Mouse (Mus musculus): Measurements from ENCODE around the gene Pkd1l1.
A peak's percentile ranks its signal among the peaks of the same experiment; 100 is the strongest.

Pkd1l1 gene

GRCm38 (mm10) chr11:8936431-8937110 lies 36.5 kb downstream of the Pkd1l1 start:
- DNase-seq (ENCODE audit: low read depth) = no peak

- DNase-seq (ENCODE audit: low read depth) = no peak
Measured at GRCm38 (mm10) chr11:8916081-8916671, 56.9 kb downstream of the Pkd1l1 start.

DNA sequence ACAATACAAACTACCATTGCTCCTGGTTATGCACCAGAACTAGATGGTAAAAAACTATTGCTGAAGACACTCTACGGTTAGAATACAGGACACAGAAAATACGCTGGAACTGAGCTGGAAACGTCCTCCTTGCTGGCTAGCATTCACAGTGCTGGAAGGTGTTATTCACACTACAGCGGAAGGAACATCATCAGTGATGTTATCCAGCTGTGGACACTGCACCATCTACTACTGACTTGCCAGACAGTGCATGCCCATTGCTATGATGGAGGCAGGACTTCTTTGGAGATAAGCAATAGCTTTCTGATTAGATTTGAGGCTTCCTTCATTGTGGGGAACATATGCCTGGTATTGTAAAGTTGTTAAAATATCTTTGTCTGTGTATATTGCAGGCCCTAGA lies 90.3 kb downstream of the Pkd1l1 start:
- no peak for DNase-seq (ENCODE audit: low read depth)

- no peak for DNase-seq (ENCODE audit: low read depth)
Measured at GRCm38 (mm10) chr11:8881521-8881920, 91.5 kb downstream of the Pkd1l1 start.

GRCm38 (mm10) chr11:8870115-8870514 lies 103.0 kb downstream of the Pkd1l1 start:
- no peak for DNase-seq (ENCODE audit: low read depth)

DNA sequence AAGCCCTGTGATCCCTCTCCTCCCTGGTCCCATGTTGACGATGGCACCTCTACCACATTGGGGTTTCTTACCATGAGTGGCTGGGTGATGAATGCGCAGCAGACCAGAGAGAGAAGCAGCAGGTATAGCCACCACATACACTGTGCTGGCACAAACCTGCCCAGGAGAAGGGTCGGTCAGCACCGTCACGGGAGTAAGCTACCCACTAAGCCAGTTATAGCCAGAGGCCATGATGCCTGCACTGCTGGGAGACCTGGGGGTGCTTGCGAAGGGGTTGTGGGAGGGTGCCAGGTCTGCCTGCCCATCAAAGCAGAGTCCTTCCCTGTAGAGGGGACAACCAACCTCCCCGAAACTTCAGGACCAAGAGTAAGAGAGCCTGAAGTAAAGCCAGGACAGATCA lies 107.0 kb downstream of the Pkd1l1 start:
- no peak for DNase-seq (ENCODE audit: low read depth)

DNA sequence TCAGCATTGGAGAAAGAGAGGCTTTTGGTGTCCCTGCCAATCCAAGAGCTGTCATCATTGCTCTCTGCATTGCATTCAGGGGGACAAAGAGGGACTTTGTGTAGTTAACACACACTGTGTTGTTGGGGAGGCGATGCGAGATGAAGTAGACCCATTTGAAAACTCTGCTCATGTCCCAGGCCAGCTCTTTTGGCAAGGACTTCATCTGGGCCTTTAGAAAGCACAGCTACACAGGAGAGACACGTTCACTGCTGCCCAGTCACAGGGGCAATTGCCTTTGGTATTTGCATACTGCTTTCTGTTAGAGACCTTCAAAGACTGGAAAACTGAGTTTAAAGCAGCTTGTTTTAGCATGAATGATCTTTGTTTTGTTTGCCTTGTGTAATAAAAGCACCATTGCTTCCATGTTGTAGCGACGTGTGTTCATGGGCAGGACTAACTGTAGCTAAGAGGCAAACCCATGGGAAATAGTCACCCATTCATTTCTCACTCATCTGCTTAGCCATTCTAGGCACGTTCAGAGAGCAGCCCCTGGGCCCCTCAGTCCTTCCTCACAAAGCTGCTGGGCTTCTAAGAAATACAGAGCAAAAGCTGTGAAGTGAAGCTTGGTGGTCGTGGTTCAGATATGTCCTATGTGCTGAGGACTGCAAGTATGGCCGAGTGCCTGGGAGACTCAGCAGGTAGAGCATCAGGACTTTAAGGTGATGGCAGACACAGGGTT lies 109.0 kb downstream of the Pkd1l1 start:
- DNase-seq (ENCODE audit: low read depth) = no peak

GRCm38 (mm10) chr11:8862426-8862825 lies 110.6 kb downstream of the Pkd1l1 start:
- no peak for DNase-seq (ENCODE audit: low read depth)

DNA sequence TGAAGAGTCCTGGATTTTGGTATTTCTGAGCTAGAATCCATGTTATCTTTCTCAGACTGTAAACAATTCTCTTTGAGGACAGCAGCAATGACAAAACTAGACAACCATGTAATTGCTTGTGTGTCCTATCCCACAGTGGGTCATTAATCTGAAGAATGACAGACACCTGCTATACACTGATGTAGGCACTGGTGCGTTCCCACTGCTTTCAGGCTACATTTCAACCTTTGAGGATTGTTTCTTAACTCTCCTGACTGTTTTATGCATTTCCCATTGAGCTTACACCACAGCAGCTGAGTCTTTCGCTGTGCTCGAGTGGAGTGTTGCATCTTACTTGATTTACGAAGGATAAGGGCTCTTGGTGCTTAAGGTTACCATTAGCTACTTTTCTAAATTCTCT lies 111.1 kb downstream of the Pkd1l1 start:
- DNase-seq (ENCODE audit: low read depth) = no peak

- DNase-seq (ENCODE audit: low read depth) = peak; percentile 27
Measured at GRCm38 (mm10) chr11:8860878-8861277, 112.2 kb downstream of the Pkd1l1 start.

- peak; percentile 92 for DNase-seq (ENCODE audit: low read depth)
Measured at GRCm38 (mm10) chr11:8859868-8860267, 113.2 kb downstream of the Pkd1l1 start.

GRCm38 (mm10) chr11:8859041-8859440 lies 114.0 kb downstream of the Pkd1l1 start:
- DNase-seq (ENCODE audit: low read depth) = no peak

DNA sequence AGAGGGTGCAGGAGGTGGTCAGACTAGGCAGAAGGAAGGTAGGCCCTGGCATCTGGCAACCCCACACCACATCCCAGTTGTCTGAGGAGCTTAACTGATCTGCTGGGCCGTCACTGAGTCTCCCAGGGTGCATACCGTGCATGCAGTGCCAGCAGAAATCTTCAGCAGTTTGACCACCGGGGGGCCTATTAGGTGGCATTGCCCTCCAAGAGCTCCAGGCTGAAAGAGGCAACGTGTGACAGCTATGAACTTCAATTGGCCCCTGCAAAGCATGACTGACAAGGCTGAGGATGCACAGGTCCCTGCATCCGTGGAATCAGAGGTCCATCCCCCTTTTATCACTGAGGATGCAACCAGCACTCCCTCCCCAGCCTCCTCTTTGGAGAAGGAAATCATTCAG lies 116.9 kb downstream of the Pkd1l1 start:
- no peak for DNase-seq (ENCODE audit: low read depth)

DNA sequence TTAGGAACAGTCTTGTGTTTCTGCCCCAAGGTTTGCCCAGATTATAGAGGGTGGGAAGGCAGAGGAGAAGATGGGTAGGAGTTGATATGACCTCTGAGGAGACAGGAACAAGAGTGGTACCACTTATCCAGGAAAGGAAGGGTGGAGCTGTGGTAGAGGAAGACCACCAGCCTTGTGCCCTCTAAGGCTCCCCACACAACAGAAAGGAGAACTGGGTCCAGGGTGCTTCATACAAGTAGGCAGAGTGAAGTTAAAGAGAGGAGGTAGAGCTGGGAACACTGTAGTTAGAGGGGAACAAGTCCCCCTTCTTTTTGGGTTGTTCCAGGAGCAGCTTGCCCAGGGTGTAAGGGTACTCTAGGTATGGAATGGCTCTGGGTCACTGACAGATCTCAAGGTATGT lies 125.0 kb downstream of the Pkd1l1 start:
- no peak for DNase-seq (ENCODE audit: low read depth)

DNA sequence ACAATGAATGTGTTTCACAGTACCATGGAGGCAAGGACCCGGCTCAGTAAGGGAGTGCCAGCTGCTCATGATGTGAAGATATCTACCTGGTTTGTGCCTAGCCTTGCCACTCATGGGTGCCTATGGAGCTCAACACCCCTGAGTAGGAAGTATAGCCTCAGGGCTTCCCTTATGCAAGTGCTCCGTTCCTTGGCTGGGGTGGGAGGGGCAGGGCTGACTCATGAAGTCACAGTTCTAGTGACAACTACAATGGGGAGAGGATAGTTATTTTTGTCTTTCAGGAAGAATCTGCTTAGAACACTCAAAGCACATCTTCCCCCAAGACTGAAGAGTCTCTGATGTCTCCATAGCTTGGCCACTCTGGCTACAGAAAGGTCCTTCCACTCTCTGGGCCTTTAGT lies 125.4 kb downstream of the Pkd1l1 start:
- no peak for DNase-seq (ENCODE audit: low read depth)

DNA sequence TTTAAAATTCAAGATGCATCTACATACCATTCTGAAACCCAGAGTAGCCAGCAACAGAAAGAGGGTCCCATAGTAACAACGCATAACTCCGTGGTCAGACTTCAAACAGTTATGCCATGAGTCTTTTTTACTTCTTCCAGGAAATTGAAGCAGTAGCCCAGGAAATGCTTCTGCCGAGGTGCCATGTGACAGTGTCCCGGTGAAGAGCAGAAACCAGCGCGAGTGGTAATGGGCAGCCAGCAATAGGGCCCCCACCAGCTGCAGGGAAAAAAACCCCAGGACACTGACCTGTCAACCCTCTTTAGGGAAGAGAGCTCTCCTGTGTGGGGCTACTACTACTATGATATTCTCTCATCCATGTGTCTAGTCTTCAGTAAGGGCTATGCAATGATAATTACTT lies 136.9 kb downstream of the Pkd1l1 start:
- DNase-seq (ENCODE audit: low read depth) = no peak

DNA sequence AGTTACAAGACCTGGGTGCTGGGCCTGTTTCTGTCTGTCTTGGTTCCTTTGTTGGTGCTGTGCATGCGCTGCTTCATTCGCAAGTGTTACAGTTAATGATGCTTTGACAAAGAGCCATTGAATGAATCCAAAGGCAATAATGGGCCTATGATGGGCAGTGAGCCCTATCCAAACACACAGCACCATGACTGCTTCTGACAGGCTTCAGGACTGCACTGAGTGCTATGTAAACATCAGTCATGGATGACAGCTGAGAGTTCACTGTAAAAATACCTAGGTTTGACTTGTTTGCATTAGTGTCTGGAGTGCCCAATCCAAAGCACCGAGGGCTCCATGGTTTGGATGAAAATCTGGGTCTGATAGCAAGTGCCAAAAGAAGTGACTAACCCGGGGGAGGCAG lies 138.9 kb downstream of the Pkd1l1 start:
- no peak for DNase-seq (ENCODE audit: low read depth)

DNA sequence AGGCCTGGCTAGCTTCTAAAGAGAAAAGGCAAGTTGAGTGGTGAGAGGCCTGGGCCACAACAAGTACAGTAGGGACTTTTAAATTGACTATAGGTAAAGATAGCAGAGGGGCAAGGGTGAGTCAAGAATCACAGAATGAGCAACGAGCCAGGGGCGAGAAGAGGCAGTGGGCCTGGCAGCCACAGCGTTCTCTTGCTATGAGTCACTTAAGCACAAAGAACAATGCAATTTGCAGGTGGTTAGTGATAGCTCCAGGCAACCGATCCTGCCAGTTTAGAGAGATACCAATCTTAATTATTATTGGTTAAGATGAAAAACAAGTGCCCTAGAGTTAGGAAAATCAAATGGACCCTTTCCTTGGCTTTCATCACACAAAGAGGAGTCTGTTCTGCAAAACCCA lies 142.5 kb downstream of the Pkd1l1 start:
- DNase-seq (ENCODE audit: low read depth) = no peak

- DNase-seq (ENCODE audit: low read depth) = no peak
Measured at GRCm38 (mm10) chr11:8829561-8829960, 143.5 kb downstream of the Pkd1l1 start.

DNA sequence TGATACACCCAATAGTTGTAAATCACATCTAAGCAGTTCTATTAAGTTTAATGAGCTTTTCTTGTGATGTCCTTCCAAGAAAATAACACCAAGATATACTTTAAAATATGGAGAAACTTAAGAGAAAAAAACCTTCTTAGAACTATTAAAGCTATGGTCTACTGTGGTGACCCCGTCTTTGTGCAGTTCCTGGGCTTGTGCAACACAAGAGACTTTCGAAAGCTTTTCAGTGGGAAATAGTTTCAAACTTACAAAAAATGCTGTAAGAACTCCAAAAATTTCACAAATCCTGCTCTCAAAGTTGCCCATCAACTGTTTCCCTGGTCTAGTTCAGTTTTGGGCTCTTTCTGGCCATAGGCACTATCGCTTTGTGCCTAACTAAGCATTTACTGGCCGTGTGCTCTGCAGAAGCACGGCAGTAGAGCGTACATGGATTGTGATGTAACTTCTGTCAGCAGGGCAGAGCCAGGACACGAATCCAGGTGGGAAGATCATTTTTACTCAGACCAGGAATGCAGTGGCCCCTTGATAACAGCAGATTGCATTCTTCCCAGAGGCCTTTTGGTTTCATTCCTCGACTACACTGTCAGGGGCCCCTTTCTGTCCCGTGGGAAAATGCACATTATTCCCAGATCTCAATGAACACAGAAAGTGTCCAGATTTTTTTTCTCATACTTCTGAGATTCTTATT lies 144.1 kb downstream of the Pkd1l1 start:
- no peak for DNase-seq (ENCODE audit: low read depth)

- DNase-seq (ENCODE audit: low read depth) = peak; percentile 19
Measured at GRCm38 (mm10) chr11:8826609-8827008, 146.5 kb downstream of the Pkd1l1 start.

DNA sequence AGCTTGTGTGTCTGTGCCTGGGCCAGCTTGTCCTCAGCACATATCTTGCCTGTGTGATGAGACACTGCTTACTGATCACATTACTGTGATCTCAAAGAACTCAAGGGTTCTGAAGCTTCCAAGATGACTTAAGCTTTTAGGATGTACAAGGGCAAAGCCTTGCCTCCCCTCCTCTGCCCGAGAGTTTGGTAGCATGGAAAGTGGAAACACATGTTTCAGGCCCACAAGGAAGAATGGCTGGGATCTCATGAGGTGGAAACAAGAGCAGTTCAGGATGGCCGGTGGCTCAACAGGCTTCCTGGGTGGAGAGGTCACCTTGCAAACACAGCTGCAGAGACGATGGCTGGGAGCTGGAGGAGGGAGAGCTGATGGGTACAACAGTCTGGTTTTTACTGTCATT lies 147.0 kb downstream of the Pkd1l1 start:
- DNase-seq (ENCODE audit: low read depth) = peak; percentile 33

DNA sequence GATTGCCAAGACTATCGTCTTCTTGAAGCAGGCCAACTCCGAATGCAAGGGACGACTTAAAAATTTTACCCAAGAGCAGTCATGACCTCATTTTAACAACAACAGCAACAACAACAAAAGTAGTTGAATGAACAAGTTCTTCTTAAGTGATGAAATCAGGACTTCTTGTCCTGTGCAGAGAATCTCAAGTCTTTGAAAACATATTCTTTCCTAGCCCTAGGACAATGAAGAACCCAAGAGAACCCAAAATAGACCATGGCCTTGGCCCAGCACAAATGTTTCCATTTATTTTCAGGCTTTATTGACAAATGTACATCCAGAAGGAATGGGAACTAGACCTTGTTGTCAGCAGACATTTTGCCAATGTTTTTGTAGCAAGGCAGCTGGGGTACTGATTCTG lies 147.7 kb downstream of the Pkd1l1 start:
- no peak for DNase-seq (ENCODE audit: low read depth)

All from NIH3T3 (cell line).